Mouse (Mus musculus): ENCODE data around the gene Wwox. TPM values are rescaled to one million over a fixed set of nuclear protein-coding genes. Genes with fewer than 3 reads are reported as not detected.

The Wwox gene
- total RNA-seq, 2 experiments from 2014 or later, result 10.5 to 11.3 TPM

- no peak for DNase-seq
These were observed 436.7 kb downstream of the Wwox start for GRCm38 (mm10) chr8:114876161-114876611.

- DNase-seq, result no peak
These were observed 437.3 kb downstream of the Wwox start for GRCm38 (mm10) chr8:114876696-114877206.

- no peak for DNase-seq
These were observed 437.8 kb downstream of the Wwox start for GRCm38 (mm10) chr8:114877234-114877633.

GRCm38 (mm10) chr8:114878449-114879276 lies 439.2 kb downstream of the Wwox start:
- no peak for DNase-seq

- no peak for DNase-seq
These were observed 439.8 kb downstream of the Wwox start for GRCm38 (mm10) chr8:114879277-114879568.

GRCm38 (mm10) chr8:114879678-114880077 lies 440.2 kb downstream of the Wwox start:
- DNase-seq, result no peak

GRCm38 (mm10) chr8:114880475-114881135 lies 441.1 kb downstream of the Wwox start:
- DNase-seq, result no peak

GRCm38 (mm10) chr8:114881891-114882401 lies 442.5 kb downstream of the Wwox start:
- no peak for DNase-seq

GRCm38 (mm10) chr8:114882504-114882903 lies 443.0 kb downstream of the Wwox start:
- no peak for DNase-seq

- no peak for DNase-seq
These were observed 443.6 kb downstream of the Wwox start for GRCm38 (mm10) chr8:114882936-114883606.

GRCm38 (mm10) chr8:114883967-114884366 lies 444.5 kb downstream of the Wwox start:
- no peak for DNase-seq

GRCm38 (mm10) chr8:114885026-114885592 lies 445.7 kb downstream of the Wwox start:
- no peak for DNase-seq

GRCm38 (mm10) chr8:114888388-114888787 lies 448.9 kb downstream of the Wwox start:
- no peak for DNase-seq

- no peak for DNase-seq
These were observed 450.3 kb downstream of the Wwox start for GRCm38 (mm10) chr8:114889578-114890374.

- DNase-seq, result no peak
These were observed 451.0 kb downstream of the Wwox start for GRCm38 (mm10) chr8:114890478-114890877.

- no peak for DNase-seq
These were observed 451.8 kb downstream of the Wwox start for GRCm38 (mm10) chr8:114891252-114891651.

GRCm38 (mm10) chr8:114897432-114897831 lies 458.0 kb downstream of the Wwox start:
- DNase-seq, result no peak

GRCm38 (mm10) chr8:114899157-114899556 lies 459.7 kb downstream of the Wwox start:
- no peak for DNase-seq

- DNase-seq, result no peak
These were observed 463.1 kb downstream of the Wwox start for GRCm38 (mm10) chr8:114902584-114902983.

- no peak for DNase-seq
These were observed 468.6 kb downstream of the Wwox start for GRCm38 (mm10) chr8:114908086-114908485.

- DNase-seq, result no peak
These were observed 469.1 kb downstream of the Wwox start for GRCm38 (mm10) chr8:114908589-114908988.

- no peak for DNase-seq
These were observed 469.7 kb downstream of the Wwox start for GRCm38 (mm10) chr8:114909146-114909545.
